Mouse (Mus musculus): ENCODE measurements around the gene Uba52. TPM values are rescaled to one million over a fixed set of nuclear protein-coding genes. Genes with fewer than 3 reads are reported as not detected.

Uba52 gene
- total RNA-seq, 2 experiments from 2014 or later, result 785 to 797 TPM

Other genes starting within 250 kb of the Uba52 start
- 1 to 10 TPM; 3.0 to 4.7 TPM for gene Homer3, start 228.0 kb downstream of the Uba52 start, total RNA-seq (2021)
- 10 to 100 TPM; 26.9 to 30.7 TPM for gene Ddx49, start 208.3 kb downstream of the Uba52 start, total RNA-seq (2021)
- gene Cope, start 208.3 kb downstream of the Uba52 start, total RNA-seq (2021), result 100 to 1,000 TPM; 113 to 119 TPM
- gene Cers1, start 195.0 kb downstream of the Uba52 start, total RNA-seq (2021), result 10 to 100 TPM; 13.8 to 15.8 TPM
- 1 to 10 TPM in 1 of 2 experiments, under 1 TPM in 1; 0.72 to 2.5 TPM for gene Gdf1, start 181.0 kb downstream of the Uba52 start, total RNA-seq (2021)
- gene Upf1, start 157.5 kb downstream of the Uba52 start, total RNA-seq (2021), result 10 to 100 TPM; 28.9 to 29.5 TPM
- 10 to 100 TPM in 1 of 2 experiments, 1 to 10 TPM in 1; 5.9 to 14.7 TPM for gene Comp, start 137.2 kb downstream of the Uba52 start, total RNA-seq (2021)
- 1 to 10 TPM; 6.1 to 6.4 TPM for gene Crtc1, start 71.2 kb downstream of the Uba52 start, total RNA-seq (2021)
- gene Klhl26, start 33.8 kb downstream of the Uba52 start, total RNA-seq (2021), result 1 to 10 TPM; 4.9 to 6.1 TPM
- not detected for gene Tmem59l, start 23.4 kb downstream of the Uba52 start, total RNA-seq (2021)
- gene Crlf1, start 17.6 kb downstream of the Uba52 start, total RNA-seq (2021), result 1 to 10 TPM; 1.7 to 3.8 TPM
- 100 to 1,000 TPM; 112 to 120 TPM for gene Rex1bd, start 4.0 kb downstream of the Uba52 start, total RNA-seq (2021)
- 100 to 1,000 TPM; 100 to 104 TPM for gene Fkbp8, start 16.9 kb upstream of the Uba52 start, total RNA-seq (2021)
- 10 to 100 TPM; 70.9 to 71.9 TPM for gene Kxd1, start 17.2 kb upstream of the Uba52 start, total RNA-seq (2021)
- 10 to 100 TPM in 1 of 2 experiments, 1 to 10 TPM in 1; 8.1 to 19.3 TPM for gene Ell, start 28.7 kb upstream of the Uba52 start, total RNA-seq (2021)
- gene Isyna1, start 83.6 kb upstream of the Uba52 start, total RNA-seq (2021), result 10 to 100 TPM in 1 of 2 experiments, 1 to 10 TPM in 1; 4.7 to 10.3 TPM
- gene Ssbp4, start 98.1 kb upstream of the Uba52 start, total RNA-seq (2021), result 10 to 100 TPM; 15.4 to 20.0 TPM
- under 1 TPM; 0.54 to 0.56 TPM for gene Lrrc25, start 105.4 kb upstream of the Uba52 start, total RNA-seq (2021)
- gene Gdf15, start 121.7 kb upstream of the Uba52 start, total RNA-seq (2021), result under 1 TPM in 1 of 2 experiments, not detected in 1; 0.33 TPM
- 10 to 100 TPM; 18.6 to 22.6 TPM for gene Pgpep1, start 149.6 kb upstream of the Uba52 start, total RNA-seq (2021)
- gene Lsm4, start 162.4 kb upstream of the Uba52 start, total RNA-seq (2021), result 10 to 100 TPM; 57.7 to 66.0 TPM
- gene Jund, start 188.1 kb upstream of the Uba52 start, total RNA-seq (2021), result 10 to 100 TPM; 54.5 to 68.6 TPM
- gene Iqcn, start 192.7 kb upstream of the Uba52 start, total RNA-seq (2021), result not detected
- gene Gm3336, start 207.7 kb upstream of the Uba52 start, total RNA-seq (2021), result not detected
- 1 to 10 TPM; 1.6 to 2.3 TPM for gene Pde4c, start 212.9 kb upstream of the Uba52 start, total RNA-seq (2021)
- gene Rab3a, start 243.9 kb upstream of the Uba52 start, total RNA-seq (2021), result 10 to 100 TPM; 40.0 to 40.4 TPM